Mouse (Mus musculus): Measurements from ENCODE around the gene Gabbr2. TPM values are rescaled to one million over a fixed set of nuclear protein-coding genes. Genes with fewer than 3 reads are reported as not detected.

The Gabbr2 gene
- polyA plus RNA-seq, 1 experiment from 2014 or later: 0.03 TPM

- no peak for ATAC-seq (replicated peaks; ENCODE audit: extremely low read depth, insufficient read depth, low FRiP score)
- Histone ChIP-seq H3K36me3 (ENCODE audit: control insufficient read depth, insufficient read depth) (no peaks in the 10 kb centered on the region), H3K27ac (ENCODE audit: low read length) (no peak overlapping the region)
Measured at GRCm38 (mm10) chr4:47022804-47023603, 31.3 kb upstream of the Gabbr2 start.

GRCm38 (mm10) chr4:47020563-47020962, 28.9 kb upstream of the Gabbr2 start:
- no peaks in the 10 kb centered on the region for H3K9me3 ChIP-seq (replicated peaks; ENCODE audit: control insufficient read depth, low read length)
- H3K27me3 ChIP-seq (ENCODE audit: control insufficient read depth, insufficient read depth, low read length): no peaks in the 10 kb centered on the region
- WGBS: 17% methylated on average over 5 of the region's 5 CpGs
- no peak overlapping the region for H3K27ac ChIP-seq (ENCODE audit: low read length)
- no peak overlapping the region for H3K4me2 ChIP-seq (ENCODE audit: low read depth, low read length)
- H3K4me3 ChIP-seq (ENCODE audit: low read length): no peak overlapping the region
- H3K4me1 ChIP-seq (ENCODE audit: control insufficient read depth, insufficient read depth, low read length): no peaks in the 10 kb centered on the region
- ATAC-seq (replicated peaks; ENCODE audit: extremely low read depth, insufficient read depth, low FRiP score): no peak
- 0 out of 2 replicates have a peak, but pooled peaks cover 3% of the 10 kb centered on the region for H3K36me3 ChIP-seq (ENCODE audit: control insufficient read depth, insufficient read depth)
- H3K9ac ChIP-seq (ENCODE audit: low read length): no peak overlapping the region

More at GRCm38 (mm10) chr4:47022804-47023603, 31.3 kb upstream of the Gabbr2 start:
- no peak overlapping the region for H3K4me2 ChIP-seq (ENCODE audit: low read depth, low read length)
- H3K4me3 ChIP-seq (ENCODE audit: low read length): no peak overlapping the region
- H3K9me3 ChIP-seq (replicated peaks; ENCODE audit: control insufficient read depth, low read length): no peaks in the 10 kb centered on the region
- WGBS: 53% methylated on average over 10 of the region's 10 CpGs
- H3K9ac ChIP-seq (ENCODE audit: low read length): no peak overlapping the region
- no peaks in the 10 kb centered on the region for H3K27me3 ChIP-seq (ENCODE audit: control insufficient read depth, insufficient read depth, low read length)
- no peaks in the 10 kb centered on the region for H3K4me1 ChIP-seq (ENCODE audit: control insufficient read depth, insufficient read depth, low read length)

GRCm38 (mm10) chr4:47015156-47015555, 23.5 kb upstream of the Gabbr2 start:
- no peak overlapping the region for H3K9ac ChIP-seq (ENCODE audit: low read length)
- no peak overlapping the region for H3K4me3 ChIP-seq (ENCODE audit: low read length)
- no peaks in the 10 kb centered on the region for H3K9me3 ChIP-seq (replicated peaks; ENCODE audit: control insufficient read depth, low read length)
- ATAC-seq (replicated peaks; ENCODE audit: extremely low read depth, insufficient read depth, low FRiP score): no peak
- peaks cover 3% of the 10 kb centered on the region for H3K4me1 ChIP-seq (ENCODE audit: control insufficient read depth, insufficient read depth, low read length)
- no peak overlapping the region for H3K27ac ChIP-seq (ENCODE audit: low read length)
- 0 out of 2 replicates have a peak, but pooled peaks cover 3% of the 10 kb centered on the region for H3K36me3 ChIP-seq (ENCODE audit: control insufficient read depth, insufficient read depth)
- H3K4me2 ChIP-seq (ENCODE audit: low read depth, low read length): no peak overlapping the region
- WGBS: 22% methylated on average over 3 of the region's 3 CpGs
- no peaks in the 10 kb centered on the region for H3K27me3 ChIP-seq (ENCODE audit: control insufficient read depth, insufficient read depth, low read length)

GRCm38 (mm10) chr4:47012476-47012875, 20.8 kb upstream of the Gabbr2 start:
- Histone ChIP-seq H3K36me3 (ENCODE audit: control insufficient read depth, insufficient read depth) (0 out of 2 replicates have a peak, but pooled peaks cover 3% of the 10 kb centered on the region), H3K4me3 (ENCODE audit: low read length) (no peak overlapping the region), H3K27ac (ENCODE audit: low read length) (no peak overlapping the region), H3K9me3 (replicated peaks; ENCODE audit: control insufficient read depth, low read length) (no peaks in the 10 kb centered on the region), H3K4me1 (ENCODE audit: control insufficient read depth, insufficient read depth, low read length) (peaks cover 3% of the 10 kb centered on the region), H3K9ac (ENCODE audit: low read length) (no peak overlapping the region), H3K4me2 (ENCODE audit: low read depth, low read length) (no peak overlapping the region), H3K27me3 (ENCODE audit: control insufficient read depth, insufficient read depth, low read length) (0 out of 2 replicates have a peak, but pooled peaks cover 4% of the 10 kb centered on the region)
- ATAC-seq (replicated peaks; ENCODE audit: extremely low read depth, insufficient read depth, low FRiP score): no peak
- 62% methylated on average over 10 of the region's 10 CpGs for WGBS

GRCm38 (mm10) chr4:47010400-47011231, 18.9 kb upstream of the Gabbr2 start:
- peak overlapping the region; percentile 49 for H3K4me2 ChIP-seq (ENCODE audit: low read depth, low read length)
- no peaks in the 10 kb centered on the region for H3K36me3 ChIP-seq (ENCODE audit: control insufficient read depth, insufficient read depth)
- peaks cover 4% of the 10 kb centered on the region; the same call in 1 of the 2 replicates for H3K27me3 ChIP-seq (ENCODE audit: control insufficient read depth, insufficient read depth, low read length)
- no peaks in the 10 kb centered on the region for H3K9me3 ChIP-seq (replicated peaks; ENCODE audit: control insufficient read depth, low read length)
- ATAC-seq (replicated peaks; ENCODE audit: extremely low read depth, insufficient read depth, low FRiP score): no peak
- H3K27ac ChIP-seq (ENCODE audit: low read length): no peak overlapping the region
- 42% methylated on average over 12 of the region's 12 CpGs for WGBS
- peaks cover 3% of the 10 kb centered on the region for H3K4me1 ChIP-seq (ENCODE audit: control insufficient read depth, insufficient read depth, low read length)
- H3K4me3 ChIP-seq (ENCODE audit: low read length): no peak overlapping the region
- no peak overlapping the region for H3K9ac ChIP-seq (ENCODE audit: low read length)

- H3K9ac ChIP-seq (ENCODE audit: low read length): no peak overlapping the region
- H3K27me3 ChIP-seq (ENCODE audit: control insufficient read depth, insufficient read depth, low read length): peaks cover 15% of the 10 kb centered on the region; the same call in 1 of the 2 replicates
- no peaks in the 10 kb centered on the region for H3K4me1 ChIP-seq (ENCODE audit: control insufficient read depth, insufficient read depth, low read length)
- no peak overlapping the region for H3K27ac ChIP-seq (ENCODE audit: low read length)
- 0 out of 2 replicates have a peak, but pooled peaks have one; percentile 23 for ATAC-seq (replicated peaks; ENCODE audit: extremely low read depth, insufficient read depth, low FRiP score)
- H3K4me3 ChIP-seq (ENCODE audit: low read length): no peak overlapping the region
- no peak overlapping the region for H3K4me2 ChIP-seq (ENCODE audit: low read depth, low read length)
- 52% methylated on average over 8 of the region's 8 CpGs for WGBS
- no peaks in the 10 kb centered on the region for H3K36me3 ChIP-seq (ENCODE audit: control insufficient read depth, insufficient read depth)
- H3K9me3 ChIP-seq (replicated peaks; ENCODE audit: control insufficient read depth, low read length): no peaks in the 10 kb centered on the region
Measured at GRCm38 (mm10) chr4:47000626-47001395, 9.1 kb upstream of the Gabbr2 start.

GRCm38 (mm10) chr4:46997969-46998368, 6.3 kb upstream of the Gabbr2 start:
- Histone ChIP-seq H3K9ac (ENCODE audit: low read length) (no peak overlapping the region), H3K27ac (ENCODE audit: low read length) (no peak overlapping the region), H3K36me3 (ENCODE audit: control insufficient read depth, insufficient read depth) (no peaks in the 10 kb centered on the region), H3K27me3 (ENCODE audit: control insufficient read depth, insufficient read depth, low read length) (peaks cover 23% of the 10 kb centered on the region), H3K4me3 (ENCODE audit: low read length) (no peak overlapping the region), H3K4me2 (ENCODE audit: low read depth, low read length) (no peak overlapping the region), H3K4me1 (ENCODE audit: control insufficient read depth, insufficient read depth, low read length) (no peaks in the 10 kb centered on the region), H3K9me3 (replicated peaks; ENCODE audit: control insufficient read depth, low read length) (no peaks in the 10 kb centered on the region)
- ATAC-seq (replicated peaks; ENCODE audit: extremely low read depth, insufficient read depth, low FRiP score): no peak
- 66% methylated on average over 2 of the region's 2 CpGs for WGBS

- Histone ChIP-seq H3K9ac (ENCODE audit: low read length) (no peak overlapping the region), H3K27ac (ENCODE audit: low read length) (no peak overlapping the region), H3K36me3 (ENCODE audit: control insufficient read depth, insufficient read depth) (no peaks in the 10 kb centered on the region)
Measured at GRCm38 (mm10) chr4:46992827-46993473, 1.3 kb upstream of the Gabbr2 start.

More at GRCm38 (mm10) chr4:46992827-46993473, 1.3 kb upstream of the Gabbr2 start:
- Histone ChIP-seq H3K4me3 (ENCODE audit: low read length) (no peak overlapping the region), H3K9me3 (replicated peaks; ENCODE audit: control insufficient read depth, low read length) (no peaks in the 10 kb centered on the region), H3K4me1 (ENCODE audit: control insufficient read depth, insufficient read depth, low read length) (no peaks in the 10 kb centered on the region; the same call in none of the 2 replicates), H3K4me2 (ENCODE audit: low read depth, low read length) (no peak overlapping the region), H3K27me3 (ENCODE audit: control insufficient read depth, insufficient read depth, low read length) (peaks cover 60% of the 10 kb centered on the region)
- WGBS: 2% methylated on average over 8 of the region's 8 CpGs
- no peak for ATAC-seq (replicated peaks; ENCODE audit: extremely low read depth, insufficient read depth, low FRiP score)

Data from heart, embryonic 16.5 days (tissue).